Mouse (Mus musculus) embryo, embryonic 10 days (tissue): ENCODE results near the gene Lrmp.

Source experiments
- DNase-seq: peaks from one replicate; pipeline ENCODE4 v3.0.0-alpha.2; 2015; ENCODE audit warnings: low spot score

Lrmp gene

DNA sequence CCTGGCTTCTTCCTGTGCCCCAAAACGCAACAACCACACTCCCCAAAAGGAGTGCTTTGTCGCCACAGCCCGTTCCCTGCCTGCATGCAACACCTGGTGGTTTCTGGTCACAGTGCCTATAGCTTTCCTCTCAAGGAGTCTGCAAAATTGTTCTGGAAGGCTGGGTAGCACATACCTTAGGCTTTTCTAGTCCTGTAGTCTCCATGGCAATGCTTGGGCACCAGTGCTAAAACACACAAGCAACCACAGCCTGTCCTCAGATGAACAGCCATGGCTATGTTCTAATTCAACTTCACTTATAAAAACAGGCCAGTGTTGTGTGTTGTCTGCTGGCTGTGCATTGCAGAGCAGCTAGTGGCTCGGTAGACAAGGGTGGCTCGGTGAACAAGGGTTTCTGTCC, 21.4 kb downstream of the Lrmp start:
- no peak for DNase-seq

DNA sequence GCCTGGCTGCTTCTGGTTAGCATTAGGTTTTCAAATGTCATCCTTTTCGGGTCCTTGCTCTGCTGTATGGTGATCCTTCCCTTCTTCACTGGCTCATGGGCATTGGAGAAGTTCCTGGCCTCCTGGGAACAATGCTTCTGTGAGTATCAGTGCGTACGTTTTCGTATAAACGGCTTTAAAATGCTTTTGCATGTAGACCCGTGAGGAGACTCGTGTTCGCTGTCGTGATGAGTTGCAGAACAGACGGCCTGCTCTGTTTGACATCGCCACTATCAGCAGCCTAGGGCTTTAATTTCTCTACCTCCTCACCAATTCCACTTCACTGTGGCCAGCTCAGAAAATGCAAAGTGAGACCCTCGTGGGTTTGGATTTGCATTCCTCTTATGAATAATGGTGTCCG, 23.8 kb downstream of the Lrmp start:
- no peak for DNase-seq

DNA sequence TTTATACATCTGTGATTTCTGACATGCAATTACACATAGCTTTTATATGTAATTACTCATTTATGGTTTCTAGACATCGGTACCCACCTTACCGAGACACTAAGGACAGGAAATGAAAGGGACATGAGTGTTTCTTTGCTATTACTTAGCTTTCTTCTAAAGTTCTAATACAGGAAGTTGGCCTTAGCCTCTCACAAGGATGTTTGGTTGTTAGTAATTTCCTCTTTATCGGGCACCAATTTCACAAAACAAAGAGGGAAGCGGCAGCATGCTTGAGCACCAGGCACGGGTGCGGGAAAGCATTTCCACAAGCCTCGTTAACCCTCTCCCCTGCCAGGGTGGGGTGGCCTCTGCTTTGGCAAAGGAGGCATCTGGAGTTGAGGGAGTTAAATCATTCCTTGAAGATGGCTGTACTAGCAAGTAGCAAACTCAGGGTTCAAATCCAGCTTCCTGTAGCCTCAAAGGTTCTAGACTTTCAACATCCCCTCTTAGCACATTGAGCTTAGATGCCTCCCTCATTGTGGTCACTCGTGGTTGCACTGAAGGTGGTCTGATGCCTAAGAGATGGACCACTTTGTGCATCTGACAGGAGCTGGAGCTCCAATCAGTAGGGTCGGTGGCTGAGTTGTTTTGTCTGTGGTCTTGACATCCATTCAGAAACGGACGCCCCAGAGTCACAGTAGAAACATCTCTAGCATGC, 24.5 kb downstream of the Lrmp start:
- no peak for DNase-seq

DNA sequence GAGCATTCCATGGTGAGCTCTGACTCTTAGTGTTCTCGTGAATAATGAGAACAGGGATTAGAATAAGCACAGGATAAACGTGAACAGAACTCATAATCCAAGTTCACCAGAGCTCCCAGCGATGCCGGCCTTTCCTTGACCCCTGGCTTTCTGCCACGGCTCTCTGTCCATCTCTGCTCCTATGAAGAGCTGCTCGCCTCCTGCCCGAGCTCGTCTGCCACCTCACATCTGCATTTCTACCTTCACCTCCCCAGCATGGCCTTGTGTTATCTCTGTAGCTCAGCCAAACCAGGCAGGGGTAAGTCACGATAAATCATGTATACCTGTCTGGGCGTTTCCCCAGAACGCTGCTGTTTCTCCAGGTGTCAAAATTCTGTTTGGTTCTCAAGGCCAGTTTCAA, 25.3 kb downstream of the Lrmp start:
- DNase-seq: no peak

DNA sequence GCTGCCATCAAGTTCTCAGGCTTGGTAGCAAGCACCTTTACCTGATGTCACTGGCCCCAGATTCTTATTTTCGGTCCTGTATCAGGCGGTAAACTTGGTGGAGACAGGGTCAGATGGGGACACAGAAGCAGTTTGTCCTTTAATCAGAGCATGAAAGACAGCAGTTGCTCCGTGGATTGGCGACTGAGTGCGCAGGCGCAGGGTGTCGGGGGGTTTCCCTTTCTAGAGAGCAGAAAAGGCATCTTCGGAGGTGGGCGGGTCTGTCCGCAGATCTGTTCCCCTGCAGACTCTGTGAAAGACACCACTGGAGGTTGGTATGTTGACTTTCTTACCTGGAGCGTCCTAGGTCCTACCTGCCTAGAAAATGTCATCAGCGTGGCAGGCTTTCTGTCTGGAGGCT, 26.4 kb downstream of the Lrmp start:
- DNase-seq: no peak

DNA sequence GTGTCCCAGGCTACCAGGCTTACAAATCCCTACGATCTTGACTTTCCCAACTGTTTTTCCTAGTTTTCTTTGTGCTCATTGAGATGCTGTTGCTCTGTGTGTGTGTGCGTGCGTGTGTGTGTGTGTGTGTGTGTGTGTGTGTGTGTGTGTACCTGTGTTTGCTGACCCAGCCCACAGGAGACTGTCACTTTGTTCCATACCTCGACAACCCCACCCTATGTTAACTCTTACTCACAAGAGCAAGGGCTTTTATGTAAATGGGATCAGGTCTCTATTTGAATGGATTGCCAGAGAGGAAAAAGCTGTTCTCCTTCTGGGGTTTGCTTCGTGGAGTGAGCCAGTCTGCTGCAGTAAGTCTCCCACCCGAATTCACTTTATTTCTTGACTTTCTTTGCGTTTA, 29.7 kb downstream of the Lrmp start:
- no peak for DNase-seq

DNA sequence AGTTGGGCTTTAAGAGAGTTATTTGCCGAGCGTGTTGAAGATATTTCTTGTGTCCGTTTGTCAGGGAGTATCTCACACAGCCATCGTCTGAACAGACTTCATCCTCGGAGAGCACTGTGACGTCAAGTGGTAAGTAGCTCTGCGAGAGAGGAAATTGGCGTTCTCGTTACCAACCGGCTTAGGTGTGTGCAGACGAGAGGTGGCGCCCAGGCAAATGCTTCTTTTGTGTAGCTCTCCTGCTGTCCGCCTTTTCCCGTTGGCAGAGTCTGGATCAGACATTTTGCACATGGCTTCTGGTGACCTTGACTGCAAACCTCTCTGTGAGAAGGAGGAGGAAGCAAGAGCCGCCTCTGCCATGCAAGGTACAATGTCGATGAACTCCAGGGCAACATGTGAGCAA, 32.3 kb downstream of the Lrmp start:
- DNase-seq: no peak

DNA sequence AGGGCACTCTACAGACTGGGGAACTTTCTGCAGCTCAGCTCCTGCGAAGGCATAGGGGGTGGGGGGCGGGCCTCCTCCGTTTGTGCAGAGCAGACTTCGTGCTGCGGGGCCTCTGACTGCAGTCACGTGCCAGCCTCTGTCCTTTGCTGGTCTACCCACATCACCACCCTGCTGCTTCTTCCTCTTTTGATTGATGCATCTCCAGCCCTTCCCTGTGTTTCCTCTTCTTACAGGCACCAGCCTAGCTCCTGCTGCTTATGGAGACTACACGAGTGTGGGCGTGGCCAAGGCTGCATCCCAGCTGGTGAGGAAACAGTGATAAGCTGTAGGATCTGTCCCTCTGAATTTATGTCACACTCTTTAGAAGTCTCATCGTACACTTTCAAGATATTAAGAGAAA, 33.6 kb downstream of the Lrmp start:
- DNase-seq: peak; percentile 35

DNA sequence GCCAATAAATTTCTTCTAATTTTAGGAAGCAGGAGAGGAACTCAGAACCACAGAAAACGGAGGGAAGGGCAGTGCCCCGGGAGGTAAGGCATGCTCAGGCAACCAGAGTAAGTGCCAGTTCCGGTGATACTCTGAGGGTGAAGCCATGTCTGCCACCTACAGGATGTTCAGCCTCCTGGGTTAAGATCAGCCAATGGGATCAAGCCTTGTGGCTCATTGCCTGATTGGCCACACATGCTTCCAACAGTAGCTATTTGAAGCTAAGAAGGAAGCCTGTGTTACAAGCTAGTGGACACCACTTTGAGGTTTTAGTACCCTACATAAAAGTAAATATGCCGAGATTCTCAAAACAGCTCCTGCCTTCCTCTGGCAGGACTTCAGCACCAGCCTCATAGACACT, 43.2 kb downstream of the Lrmp start:
- DNase-seq: no peak

DNA sequence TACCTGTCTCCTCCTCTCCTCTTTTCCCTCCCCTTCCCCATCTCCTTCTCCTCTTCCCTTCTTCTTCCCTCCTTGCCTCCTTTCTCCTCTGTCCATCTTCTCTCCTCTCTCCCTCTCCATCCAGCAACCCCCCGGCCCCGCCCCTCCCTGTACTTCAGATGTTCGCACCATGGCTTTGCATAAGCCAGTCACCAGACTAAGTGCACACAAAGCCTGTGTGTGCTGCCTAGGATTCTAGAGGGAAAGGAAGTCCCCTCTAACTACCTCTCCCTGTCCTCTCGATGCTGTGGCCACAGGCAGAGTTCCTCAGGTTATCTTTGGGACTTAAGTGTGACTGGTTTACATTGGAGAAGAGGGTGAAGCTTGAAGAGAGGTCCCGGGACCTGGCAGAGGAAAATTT, 45.1 kb downstream of the Lrmp start:
- no peak for DNase-seq

DNA sequence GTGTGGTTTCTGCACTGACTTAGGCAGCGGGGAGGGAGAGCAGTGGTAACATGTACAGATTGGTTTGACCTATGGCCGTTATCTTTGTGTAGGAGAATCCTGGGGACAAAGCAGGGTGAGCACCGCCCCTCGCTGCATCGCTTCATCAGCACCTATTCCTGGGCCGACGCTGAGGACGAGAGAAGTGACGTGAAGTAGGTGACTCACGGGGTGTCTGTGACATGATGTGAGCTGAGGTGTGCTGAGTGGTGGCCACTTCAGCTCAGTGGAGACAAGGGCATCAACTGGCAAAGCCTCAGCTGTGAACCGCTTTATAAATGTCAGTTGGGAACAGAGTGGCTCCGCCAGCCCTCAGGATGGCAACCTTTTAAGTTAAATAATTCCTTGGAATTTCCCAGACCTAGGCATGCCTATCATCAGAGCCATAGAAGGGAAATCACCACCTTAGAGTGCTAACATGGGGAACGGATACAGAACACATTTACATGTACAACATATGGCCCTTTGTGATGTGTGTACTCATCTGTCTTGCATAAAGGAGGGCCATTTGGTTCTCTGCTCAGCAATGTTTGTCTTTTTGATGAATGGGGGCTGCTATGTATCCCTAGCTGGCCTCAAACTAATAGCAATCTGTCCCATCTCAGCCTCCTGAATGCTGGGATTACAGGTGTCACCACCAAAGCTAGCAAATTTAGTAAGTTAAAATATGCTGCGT, 56.6 kb downstream of the Lrmp start:
- no peak for DNase-seq

DNA sequence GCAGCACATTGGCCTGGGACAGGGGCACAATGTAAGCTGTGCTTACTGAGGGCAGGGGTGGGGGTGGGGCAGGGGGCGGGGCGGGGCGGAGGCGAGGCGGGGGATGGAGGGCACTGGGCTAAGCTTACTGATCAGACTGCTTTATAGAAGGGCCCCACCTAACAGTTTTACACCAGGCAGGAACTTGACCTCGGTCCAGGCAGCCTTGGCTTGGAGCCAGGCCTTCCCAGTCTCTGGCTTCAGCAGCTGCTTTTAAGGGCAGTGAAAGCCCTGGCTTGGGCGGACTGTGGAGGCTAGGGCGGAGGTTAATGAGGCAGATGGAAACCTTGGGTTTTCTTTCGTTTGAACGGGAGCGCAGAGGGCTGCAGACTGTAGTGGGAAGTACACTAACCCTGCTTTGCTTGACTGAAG, 58.3 kb downstream of the Lrmp start:
- DNase-seq: peak; percentile 77

DNA sequence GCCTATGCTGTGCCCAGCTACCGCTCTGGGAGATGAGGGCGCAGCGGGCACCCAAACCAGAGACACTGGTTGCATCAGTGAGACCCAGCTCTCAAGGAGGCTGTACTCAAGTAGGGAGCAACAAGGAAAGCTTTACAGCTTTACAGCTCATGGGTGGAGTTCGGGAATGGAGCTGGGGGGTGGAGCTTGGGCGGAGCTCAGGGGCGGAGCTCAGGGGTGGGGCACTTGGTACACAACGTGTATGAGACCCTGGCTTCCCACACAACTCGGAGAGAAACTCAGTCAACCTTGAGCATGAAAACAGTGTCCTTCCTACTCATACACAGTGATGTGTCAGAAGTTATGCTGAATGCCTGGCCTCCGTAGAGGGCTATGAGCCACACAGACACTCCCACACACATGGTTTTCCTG, 60.1 kb downstream of the Lrmp start:
- no peak for DNase-seq

DNA sequence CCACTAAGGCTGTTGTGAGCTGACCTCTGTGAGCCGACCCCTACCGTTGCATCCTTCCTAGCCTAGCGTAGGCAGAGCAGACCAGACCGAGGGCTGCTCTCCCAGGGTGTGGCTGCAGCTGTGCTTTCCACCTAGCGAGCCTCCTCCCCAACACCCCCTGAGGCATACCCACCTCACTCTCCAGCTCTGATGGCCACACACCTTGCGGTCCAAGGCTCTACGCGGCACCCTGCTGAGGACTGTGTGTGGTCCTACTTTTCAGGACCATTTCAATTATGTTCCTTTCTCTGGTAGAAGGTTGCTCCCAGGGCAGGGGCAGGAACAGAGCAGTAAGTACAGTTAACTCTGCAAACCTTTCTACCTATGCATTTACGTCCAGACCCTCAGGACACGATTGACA, 61.0 kb downstream of the Lrmp start:
- no peak for DNase-seq

DNA sequence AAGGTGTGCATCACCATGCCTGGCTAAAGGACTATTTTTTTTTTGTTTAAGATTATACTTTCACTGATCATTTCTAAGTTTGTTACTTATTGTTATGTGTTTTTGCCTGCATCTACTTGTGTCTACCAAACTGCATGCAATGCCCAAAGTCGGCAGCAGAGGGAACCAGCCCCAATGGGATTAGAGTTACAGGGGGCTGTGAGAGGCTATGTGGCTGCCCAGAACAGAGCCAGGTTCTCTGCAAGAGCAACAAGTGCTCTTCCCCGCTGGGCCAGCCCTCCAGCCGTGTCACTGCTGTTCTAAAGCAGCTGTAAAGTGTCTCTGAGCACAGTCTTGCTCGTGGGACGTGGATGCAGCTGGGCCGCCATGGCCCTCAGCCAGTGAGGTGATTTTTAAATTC, 64.2 kb downstream of the Lrmp start:
- DNase-seq: peak; percentile 83

DNA sequence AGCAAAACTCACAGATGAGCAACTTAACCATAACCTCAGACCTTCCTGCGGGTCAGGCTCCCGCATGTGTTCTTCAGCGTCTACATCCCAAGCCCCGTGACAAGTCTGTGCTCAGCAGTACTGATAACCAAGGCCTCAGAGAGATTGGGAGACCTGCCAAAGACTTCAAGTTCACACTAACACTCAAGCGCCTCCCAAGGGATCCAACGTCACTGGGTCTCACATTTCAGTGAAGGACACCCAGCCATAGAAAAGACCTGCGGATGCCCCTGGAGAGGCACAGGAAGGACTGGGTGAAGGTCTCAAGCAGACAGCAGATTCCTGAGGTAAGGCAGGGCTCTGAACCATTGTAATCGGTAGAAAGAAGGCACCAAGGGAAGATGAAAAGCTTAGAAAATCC, 66.6 kb downstream of the Lrmp start:
- DNase-seq: no peak

DNA sequence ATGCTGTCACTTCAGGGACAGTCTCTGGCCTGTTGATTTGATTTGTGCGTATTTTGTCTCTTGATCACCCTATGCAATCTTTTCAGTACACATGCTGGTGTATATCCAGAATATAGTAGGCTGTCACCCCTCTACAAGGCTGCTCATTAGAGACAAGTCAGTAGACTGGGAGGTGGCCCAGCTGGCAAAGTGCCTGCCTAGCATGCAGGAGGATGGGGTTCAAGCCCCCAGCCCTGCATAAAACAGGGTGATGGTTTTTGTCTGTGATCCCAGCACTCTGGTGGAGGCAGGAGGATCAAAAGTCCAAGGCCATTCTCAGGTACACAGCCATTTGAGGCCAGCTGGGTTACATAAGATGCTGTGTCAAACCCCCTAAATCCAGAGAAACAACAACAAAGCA, 70.6 kb downstream of the Lrmp start:
- DNase-seq: no peak

DNA sequence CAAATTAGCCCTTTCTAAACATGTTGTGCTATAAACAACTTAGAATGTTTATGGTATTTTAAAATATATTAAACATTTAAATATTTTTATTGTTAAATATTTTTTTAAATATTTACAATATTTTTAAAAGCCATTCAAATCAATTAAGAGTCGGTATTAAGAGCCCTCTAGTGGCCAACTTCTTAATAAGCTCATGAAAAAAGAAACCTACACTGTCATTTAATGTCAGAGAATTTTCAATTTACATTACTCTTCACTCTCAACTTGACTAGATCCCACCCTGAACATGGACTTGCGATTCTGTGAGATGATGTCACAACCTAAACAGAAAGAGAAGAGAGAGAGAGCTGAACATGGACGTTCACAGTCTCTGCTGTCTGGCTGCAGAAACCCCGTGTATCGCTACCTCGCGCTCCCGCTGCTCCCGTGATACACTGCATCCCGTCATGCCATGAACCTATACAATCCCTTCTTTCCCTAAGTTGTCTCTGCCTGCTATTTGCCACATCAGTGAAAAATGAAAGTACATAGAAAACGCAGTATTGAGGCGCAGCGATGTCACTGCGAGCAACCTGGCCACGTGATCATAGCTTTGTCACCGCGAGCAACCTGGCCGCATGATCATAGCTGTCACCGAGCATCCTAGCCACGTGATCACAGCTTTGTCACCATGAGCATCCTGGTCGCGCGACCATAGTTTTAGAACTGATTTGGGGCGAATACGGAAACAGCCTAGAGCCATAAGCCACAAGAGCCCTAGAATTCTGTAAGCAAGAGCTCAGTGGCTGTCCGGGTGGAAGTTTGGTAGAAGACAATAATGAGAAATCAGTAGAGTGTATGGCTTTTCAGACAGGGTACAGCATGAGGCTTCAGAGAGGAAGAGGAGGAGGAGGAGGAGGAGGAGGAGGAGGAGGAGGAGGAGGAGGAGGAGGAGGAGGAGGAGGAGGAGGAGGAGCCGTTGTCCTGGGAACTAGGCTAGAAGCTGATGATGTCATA, 71.9 kb downstream of the Lrmp start:
- DNase-seq: peak; percentile 35

DNA sequence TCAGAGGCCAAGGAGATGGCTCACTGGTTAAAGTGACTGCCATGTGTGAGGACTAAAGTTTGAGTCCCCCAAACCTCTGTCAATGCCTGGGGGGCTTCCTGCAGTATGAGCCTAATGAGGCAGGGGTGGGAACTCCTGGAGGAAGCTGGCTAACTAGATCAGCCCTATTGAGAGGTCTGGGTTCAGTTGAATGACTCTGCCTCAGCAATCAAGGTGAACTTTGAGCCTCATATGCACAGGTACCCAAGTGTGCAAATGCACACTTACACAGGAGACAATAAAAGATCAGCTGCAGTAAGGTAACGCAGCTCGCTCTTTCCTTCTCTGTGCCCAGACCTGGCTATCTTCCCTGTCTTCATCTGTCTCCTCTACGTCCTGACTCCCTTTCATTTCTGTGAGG, 77.6 kb downstream of the Lrmp start:
- DNase-seq: no peak

DNA sequence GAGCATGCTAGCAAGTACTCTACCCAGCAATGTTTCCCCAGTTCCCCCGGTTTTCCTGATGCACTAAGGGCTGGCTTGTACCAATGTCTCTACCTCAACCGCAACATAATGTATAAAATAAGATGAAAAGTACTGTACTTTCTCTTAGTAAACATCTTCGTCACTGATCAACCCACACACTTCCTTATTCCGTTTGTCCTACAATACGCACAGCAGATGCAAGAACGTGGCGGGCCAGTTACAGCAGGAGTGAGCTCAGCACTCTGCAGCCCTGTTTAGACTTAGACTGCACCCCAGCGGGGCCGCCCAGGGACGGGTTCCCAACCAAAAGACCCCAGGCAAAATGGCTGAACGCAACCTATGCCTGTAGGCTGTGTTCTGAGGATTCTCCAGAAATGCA, 78.0 kb downstream of the Lrmp start:
- DNase-seq: no peak

DNA sequence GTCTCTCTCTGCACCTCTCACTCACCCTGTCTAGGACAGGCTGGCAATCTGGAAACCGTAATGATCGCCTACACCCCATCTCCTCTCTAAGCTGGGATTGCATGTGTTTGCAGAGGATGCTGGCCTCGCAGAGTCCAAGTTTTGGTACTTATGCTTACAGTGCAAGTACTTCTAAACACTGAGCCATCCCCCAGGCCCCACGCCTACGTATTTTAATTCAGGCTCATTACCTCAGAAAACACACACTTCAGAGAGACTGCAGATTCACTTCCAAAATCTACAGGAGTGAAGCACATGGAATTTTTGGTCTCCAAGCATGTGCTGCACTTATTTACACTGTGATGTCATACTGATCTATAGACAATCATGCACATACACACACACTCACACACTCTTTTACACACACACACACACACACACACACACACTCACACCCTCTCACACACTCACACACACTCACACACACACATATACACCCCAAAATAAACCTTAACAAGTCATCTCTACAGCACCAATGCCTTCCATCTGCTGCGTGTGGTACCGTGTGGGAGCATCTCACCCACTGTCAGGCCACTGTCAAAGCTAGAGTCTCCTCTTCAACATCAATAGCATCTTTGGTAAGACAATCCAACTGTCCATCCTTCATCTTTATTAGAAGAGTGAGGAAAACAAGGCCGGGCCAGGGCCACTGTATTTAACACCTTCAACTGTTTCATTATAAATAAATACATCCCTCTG, 82.7 kb downstream of the Lrmp start:
- no peak for DNase-seq
